Mouse (Mus musculus): ENCODE measurements at regions not wholly inside any gene's neighbourhood (a gene's known extent, or its start where the extent isn't known, plus 50 kb on each side); places are given as distances from the start of the nearest gene placed in this dataset.

DNA sequence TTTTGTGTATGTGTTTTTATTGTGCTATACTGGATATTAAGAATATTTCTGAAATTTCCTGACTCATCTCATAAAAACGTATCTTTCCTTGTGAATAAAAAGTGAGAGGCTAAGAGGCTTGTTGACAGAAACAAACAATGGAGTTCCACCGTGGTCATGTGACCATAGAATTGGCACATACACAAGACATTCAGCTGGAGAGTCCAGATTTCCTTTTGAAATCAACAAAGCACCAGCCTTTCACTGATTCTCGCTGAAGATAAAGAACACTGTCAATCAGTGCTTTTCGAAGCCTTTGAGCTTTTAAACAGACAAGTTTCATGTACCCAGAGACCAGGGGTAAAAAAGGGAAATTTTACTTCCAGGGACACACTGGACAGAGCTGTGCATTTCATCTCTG lies 80.3 kb upstream of the Bet1 start:
- TF ChIP-seq EP300 (optimal IDR thresholded peaks at IDR 0.05) (no peak), CTCF (IDR thresholded peaks at IDR 0.05; ENCODE audit: low read depth) (no peak)
